Mouse (Mus musculus): ENCODE data around the gene Abhd16a.
A peak's percentile ranks its signal among the peaks of the same experiment; 100 is the strongest.

Gene Abhd16a

GRCm38 (mm10) chr17:35088825-35089644 lies at the start of gene Abhd16a:
Gene Abhd16a (plus strand): TSS chr17:35089263.
- peak; percentile 94 for DNase-seq (ENCODE audit: low spot score)

GRCm38 (mm10) chr17:35043794-35044193 lies 45.3 kb upstream of the Abhd16a start:
- DNase-seq (ENCODE audit: low spot score), result no peak

DNA sequence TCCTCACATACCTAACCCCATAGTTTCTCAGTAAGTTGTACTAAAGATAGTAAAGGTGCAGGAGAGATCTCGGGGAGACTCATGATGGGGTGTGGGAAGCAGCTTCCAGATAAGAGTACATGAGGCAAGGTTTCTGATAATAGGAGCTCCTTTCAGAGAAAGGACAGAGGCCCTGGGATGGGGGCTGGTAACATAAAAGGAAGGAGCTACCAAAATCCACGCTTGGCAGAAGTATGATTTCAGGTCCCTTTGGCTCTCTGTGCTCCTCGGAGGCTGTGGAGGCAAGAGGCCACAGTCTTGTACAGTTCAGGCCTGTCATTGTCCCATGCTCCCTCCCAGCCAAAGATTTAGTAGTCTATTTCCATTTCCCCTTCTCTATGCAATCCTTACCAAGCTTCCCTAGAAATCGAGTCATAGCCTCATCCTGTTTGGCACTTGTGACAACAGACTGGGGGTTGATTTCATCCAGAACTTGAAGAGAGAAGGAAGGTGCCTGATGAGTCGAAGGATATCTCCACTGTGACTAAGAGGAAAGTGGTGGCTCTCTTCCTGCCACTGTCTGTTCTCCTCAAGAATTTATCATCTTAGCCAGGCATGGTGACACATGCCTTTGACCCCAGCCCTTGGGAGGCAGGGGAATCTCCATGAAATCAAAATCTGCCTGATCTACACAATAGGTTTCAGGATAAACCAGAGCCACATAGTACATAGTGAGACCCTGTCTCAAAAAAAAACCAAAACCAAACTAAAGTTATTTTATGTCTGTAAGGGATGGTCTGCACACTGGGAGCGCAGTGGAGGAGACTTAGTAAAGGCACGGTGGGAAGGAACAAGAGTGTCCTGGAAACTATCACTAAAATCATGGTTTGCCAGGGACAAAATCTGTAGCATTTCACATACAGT lies 43.9 kb upstream of the Abhd16a start:
- DNase-seq (ENCODE audit: low spot score), result no peak

DNA sequence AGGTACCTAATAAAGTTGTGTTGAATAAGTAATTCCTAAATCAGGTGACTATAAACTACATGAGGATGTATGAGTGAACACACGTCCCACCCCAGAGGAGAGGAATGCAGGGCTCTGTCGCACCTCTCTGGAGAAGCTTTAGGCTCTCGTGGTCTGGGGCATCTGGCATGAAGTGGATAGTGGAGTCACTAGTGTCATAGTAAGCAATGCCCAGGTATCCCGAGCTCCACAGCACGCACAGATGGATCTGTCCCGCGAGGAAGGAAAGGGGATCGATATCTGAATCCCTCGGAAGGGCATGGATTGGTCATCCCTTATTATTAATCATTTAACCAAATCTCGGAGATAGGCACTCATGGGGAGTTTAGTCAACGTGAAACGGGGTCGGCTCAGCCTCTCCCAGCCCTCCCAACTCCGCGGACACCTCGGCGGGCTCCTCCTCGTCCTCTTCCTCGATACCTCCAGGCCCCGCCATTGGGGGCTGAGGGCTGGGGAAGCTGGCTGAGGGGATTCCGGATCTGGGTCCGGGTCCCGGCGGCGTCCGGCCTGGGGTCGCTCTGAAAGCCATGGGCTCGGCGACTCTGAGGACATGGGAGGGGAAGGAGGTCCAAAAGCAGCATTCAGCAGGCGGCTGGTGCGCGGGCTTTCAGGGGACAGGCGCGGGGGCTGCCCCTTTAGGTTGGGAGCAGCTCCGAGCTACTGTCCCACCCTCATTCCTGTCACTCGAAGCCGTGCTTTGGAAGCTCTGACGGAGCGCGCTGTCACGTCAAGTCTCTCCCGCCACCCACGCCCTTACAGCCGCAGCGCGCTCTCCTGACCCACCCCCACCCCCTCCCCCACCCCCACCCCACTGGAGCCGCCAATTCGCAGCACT lies 43.0 kb upstream of the Abhd16a start:
- no peak for DNase-seq (ENCODE audit: low spot score)

DNA sequence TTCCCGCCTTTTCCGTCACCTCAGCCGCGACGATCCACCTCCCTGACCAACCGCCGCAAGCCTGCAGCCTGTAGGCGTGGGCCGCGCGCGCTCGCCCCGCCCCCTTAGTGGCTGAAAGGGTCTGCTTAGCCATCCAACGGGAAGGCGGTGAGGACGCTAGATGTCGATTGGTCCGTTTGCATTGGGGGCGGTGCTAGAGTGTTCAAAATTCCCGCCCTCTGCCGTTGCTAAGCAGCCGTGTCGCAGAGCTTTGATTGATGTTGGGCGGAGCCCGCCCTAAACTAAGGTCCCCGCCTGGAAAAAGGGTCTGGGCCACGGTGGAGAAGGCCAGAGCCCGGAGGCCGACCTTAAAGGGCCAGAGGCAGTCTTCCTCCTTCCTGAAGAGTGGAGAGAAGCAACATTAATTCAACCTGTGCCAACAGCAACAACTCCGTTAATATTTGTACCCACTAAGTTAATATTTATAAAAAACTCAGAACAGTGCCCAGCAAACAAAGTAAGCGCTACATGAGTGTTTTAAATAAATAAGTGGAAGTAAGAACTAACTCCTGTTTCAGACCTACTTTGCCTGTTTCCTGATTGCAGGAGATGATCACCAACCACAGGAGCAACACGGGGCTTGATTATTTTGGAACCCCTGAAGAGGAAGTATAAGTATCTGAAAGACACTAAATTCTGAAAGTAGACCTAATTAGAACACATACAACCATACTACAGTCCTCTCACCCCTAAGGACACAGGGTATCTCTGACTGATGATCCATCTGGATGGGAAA lies 42.2 kb upstream of the Abhd16a start, which contains the start of gene Msh5:
Gene Msh5 (minus strand): TSS at position 65 of the 775 bp plus-strand sequence.
- peak; percentile 95 for DNase-seq (ENCODE audit: low spot score)

DNA sequence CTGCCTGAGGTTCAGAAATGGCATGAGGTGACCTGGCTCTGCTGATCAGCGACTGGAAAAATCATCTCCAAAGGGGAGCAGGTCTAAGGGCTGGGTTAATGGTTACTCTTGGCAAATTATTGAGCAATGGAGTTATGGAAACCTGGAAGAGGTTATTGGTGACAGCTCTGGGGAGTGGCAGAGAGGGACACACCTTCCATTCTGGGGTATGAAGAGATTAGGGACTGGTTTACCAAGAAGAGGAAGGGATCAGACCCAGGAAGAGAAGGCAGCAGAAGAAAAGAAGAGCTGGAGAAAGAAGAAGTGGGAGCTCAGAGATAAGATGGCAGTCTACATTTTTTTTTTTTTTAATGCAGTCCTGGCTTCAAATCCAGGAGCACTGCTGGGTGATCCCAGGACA lies 41.4 kb upstream of the Abhd16a start:
- DNase-seq (ENCODE audit: low spot score), result no peak

- DNase-seq (ENCODE audit: low spot score), result no peak
Measured at GRCm38 (mm10) chr17:35048149-35048931, 40.7 kb upstream of the Abhd16a start.

GRCm38 (mm10) chr17:35048932-35049440 lies 40.1 kb upstream of the Abhd16a start:
- no peak for DNase-seq (ENCODE audit: low spot score)

DNA sequence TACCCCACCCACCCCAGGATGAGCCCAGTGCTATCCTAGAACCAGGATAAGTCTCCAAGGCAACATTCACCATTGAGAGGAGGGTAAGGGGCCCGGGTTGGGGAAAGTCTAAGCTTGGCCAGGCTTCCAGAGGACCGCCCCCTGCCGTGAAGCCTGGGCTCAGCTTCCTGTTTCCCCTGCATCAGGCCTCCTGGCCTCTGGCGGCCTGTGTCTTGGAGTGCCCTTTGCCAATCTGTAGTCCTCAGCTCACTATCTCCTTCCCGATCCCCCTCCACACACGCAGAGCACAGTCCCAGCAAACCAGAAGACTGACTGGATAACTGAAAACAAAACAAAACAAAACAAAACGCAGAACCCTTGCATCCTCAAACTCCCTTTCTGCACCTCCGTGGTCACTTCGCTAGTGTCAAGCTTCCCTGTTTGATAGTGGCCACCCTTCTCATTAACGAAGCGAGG lies 39.5 kb upstream of the Abhd16a start, which contains the start of gene Clic1:
Gene Clic1 (plus strand): TSS at position 406 of the 456 bp plus-strand sequence.
- no peak for DNase-seq (ENCODE audit: low spot score)

DNA sequence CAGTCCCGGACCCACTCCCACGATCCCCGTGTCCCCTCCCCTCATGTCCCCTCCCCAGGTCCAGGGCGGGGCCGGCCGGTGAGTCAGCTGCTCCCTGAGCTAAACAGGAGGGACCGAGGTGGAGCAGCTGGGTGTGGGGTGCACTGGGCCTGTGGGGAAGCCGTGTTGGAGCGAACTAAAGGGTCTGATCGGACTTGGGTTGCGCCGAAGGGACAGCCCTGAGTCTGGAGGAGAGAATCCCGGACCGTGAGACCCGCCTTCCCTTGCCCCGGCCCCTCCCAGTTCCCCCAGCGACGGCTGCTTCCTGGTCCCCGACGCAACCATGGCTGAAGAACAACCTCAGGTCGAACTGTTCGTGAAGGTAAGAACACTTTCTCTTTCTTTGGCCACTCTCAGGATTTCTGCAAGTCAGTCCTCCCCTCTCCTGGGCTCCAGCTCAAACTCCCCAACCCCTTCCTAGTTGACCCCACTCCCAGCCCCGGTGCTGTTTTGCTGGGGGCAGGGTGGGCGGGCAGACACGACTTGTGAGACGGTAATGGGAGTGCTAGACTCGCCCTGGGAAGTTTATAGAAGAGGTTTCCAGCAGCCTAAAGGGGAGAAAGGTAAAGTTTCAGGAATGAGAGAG lies 38.8 kb upstream of the Abhd16a start:
- DNase-seq (ENCODE audit: low spot score), result peak; percentile 47

DNA sequence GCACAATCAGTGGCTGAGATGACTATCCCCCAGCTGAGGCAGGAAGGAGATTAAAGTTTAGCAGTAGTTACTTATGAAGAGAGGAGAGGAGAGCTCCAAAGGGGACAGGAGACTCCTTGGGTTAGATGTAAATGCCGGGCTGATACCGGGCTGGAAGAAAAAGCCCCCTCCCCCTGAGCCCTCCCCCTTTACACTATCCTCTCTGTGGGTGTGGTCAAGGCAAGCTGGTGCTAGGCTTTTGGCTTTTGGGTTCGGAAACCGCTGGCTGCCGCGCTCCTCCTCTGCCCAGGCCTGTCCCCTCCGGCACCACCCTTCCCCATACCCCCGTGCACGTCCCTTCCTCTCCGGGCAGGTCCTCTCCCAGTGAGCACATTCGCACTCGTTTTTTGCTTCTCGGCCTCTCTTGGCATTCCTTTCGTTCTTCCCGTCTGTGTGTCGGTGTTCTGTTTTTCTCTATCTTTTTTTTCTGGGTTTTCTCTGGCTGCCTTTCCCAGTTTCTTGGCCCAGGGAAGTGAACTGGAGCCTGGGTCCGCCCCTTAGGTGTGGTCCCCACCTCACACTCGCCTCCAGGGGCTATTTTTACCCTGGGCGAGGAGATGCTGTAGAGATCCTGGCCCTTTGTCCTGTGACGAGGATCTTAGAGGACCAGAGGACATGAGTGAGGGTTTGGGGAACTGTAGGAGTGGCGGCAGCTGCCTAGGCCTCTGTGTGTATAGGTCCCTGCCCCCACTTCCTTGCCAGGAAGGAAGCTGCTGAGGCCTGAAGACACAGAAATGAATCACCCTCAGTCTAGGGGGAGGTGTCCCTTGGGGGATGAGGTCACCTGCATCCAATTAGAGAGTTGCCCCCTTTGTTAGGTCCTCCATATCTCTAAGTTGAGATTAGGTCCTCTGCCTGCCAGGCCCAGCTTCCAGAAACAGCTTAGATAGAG lies 37.6 kb upstream of the Abhd16a start:
- DNase-seq (ENCODE audit: low spot score), result peak; percentile 59

GRCm38 (mm10) chr17:35052271-35052798 lies 36.7 kb upstream of the Abhd16a start:
- DNase-seq (ENCODE audit: low spot score), result no peak

- DNase-seq (ENCODE audit: low spot score), result no peak
Measured at GRCm38 (mm10) chr17:35055691-35056495, 33.2 kb upstream of the Abhd16a start.

GRCm38 (mm10) chr17:35057090-35057489 lies 32.0 kb upstream of the Abhd16a start:
- no peak for DNase-seq (ENCODE audit: low spot score)

DNA sequence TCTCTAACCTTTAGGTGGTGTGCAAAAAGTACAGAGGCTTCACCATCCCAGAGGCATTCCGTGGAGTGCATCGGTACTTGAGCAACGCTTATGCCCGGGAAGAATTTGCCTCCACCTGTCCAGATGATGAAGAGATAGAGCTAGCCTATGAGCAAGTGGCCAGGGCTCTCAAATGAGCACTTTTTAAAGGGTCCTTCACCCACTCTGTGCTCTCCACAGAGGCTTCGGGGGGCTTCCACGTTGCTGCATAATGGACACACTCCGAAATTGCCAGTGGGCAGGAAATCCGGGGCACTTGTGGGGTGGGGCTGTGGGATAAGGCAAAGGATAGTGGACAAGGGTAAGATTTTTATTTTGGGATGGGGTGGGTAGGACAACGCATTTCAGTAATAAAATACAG lies 30.7 kb upstream of the Abhd16a start:
- no peak for DNase-seq (ENCODE audit: low spot score)

DNA sequence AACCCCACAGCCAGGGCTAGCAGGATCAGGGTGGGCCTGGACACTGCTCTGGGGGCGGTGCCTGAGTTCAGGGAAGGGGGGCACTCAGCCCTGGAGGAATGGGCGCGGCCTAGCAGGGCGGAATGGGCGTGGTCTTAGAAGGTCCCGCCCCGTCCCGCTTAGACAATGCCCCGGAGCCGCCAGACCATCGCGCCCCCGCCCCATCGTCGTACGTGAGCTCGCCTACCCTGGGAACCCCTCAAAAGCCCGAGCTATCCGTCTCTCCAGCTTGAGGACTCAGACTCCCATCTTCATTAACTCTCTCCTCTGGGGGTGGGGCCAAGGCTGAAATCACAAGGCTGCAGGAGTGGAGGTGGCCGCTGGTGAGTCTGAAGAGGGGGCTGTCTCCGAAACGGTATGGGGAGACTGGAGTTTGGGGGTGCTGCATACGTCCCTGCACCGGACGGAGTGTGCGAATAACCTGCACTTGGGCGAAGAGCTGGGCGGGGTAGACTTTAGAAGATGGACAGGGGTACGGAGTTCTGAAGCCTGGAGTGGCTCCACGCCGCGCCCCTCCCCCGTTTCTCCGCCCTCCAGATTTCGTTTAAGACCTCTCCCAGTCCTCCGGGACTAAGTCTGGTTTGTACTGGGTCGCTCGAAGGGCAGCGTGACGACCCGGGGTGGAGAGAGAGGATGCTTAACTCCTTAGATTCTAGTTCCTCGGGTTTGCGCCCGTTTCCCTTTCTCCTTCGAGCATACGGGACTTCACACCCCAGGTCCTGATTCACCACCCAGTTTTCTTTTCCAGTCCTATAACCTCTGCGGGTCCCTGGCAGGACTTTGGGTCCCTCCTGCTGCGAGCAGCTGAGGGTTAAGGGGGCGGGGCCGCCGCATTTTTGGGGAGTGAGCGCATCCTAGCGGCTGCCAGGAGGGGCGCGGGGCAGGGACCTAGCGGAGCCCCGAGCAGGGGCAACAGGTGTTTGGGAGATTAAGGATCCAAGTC lies 29.9 kb upstream of the Abhd16a start, which contains the start of gene Ddah2:
Gene Ddah2 (plus strand): TSS at position 125 of the 982 bp plus-strand sequence.
- peak; percentile 79 for DNase-seq (ENCODE audit: low spot score)

Data from layer of hippocampus, adult 11-12 months (tissue).